Mouse (Mus musculus) erythroblast, embryonic 14.5 days (primary cell): ENCODE data around the gene Pcnx4. TPM values are rescaled to one million over a fixed set of nuclear protein-coding genes. Genes with fewer than 3 reads are reported as not detected.

ENCODE experiments used
- H3K27me3 ChIP-seq: 2 replicates; pipeline ENCODE4 v1.6.1; 2012; ENCODE audit warnings: inconsistent platforms; ENCODE audit not compliant: control insufficient read depth
- H3K36me3 ChIP-seq: 2 replicates; pipeline ENCODE4 v1.6.1; 2012; ENCODE audit warnings: mild to moderate bottlenecking, inconsistent platforms; ENCODE audit not compliant: control insufficient read depth
- H3K4me1 ChIP-seq: 2 replicates; pipeline ENCODE4 v1.6.1; 2012; ENCODE audit warnings: inconsistent platforms; ENCODE audit not compliant: control insufficient read depth
- H3K4me3 ChIP-seq: replicated peaks from 2 replicates; pipeline ENCODE3; 2012; ENCODE audit warnings: moderate library complexity, mild to moderate bottlenecking, inconsistent platforms
- H3K9me3 ChIP-seq: 2 replicates; pipeline ENCODE4 v1.6.1; 2012; ENCODE audit warnings: low read length, inconsistent platforms, mixed read lengths; ENCODE audit not compliant: control insufficient read depth
- GATA1 ChIP-seq: IDR thresholded peaks from 2 replicates; pipeline ENCODE4 v1.6.1; 2012; ENCODE audit warnings: low read length, inconsistent platforms, mixed read lengths
- TAL1 ChIP-seq: IDR thresholded peaks from 3 replicates; pipeline ENCODE4 v1.6.1; 2012; ENCODE audit warnings: low read length, inconsistent platforms, mixed read lengths
- polyA plus RNA-seq: library from polyadenylated mRNA; stranded (reverse); fragments of >175 nt; gene quantifications from 2 replicates; pipeline ENCODE4 v1.2.3, GENCODE M21; 2012

The Pcnx4 gene
- 0.03 and 0.05 TPM in 2 replicates for polyA plus RNA-seq

DNA sequence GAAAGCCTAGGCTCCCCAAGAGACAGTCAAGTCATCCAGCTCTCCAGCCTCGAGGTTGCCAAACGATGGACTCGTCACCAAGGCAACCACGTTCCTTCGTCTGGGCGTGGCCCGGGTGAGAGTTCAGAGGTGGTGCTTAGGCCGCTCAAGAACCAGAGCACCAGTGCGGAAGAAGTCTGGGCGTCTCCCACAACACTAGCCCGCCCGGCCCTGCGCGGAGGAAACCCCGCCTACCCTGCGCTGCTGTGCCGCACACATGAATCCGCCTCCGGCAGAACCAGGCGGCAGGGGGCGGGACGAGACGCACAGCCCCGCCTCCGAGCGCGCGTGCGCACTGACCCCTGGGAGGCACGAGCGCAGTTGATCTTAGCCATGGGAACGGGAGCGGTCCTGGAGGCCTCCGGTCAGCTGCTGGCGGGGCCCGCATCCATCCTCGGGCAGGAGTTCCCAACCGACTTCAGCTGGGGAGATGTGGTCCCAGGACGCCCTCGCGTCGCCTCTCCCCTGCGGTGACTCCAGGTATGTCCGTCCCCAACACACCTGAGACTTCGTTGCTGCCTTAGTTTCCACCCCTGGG lies at the start of gene Pcnx4:
TSS of gene Pcnx4 (plus strand) at position 363 of the 577 bp plus-strand sequence.
- Histone ChIP-seq H3K9me3 (no peaks in the 10 kb centered on the region), H3K27me3 (no peaks in the 10 kb centered on the region), H3K36me3 (peaks cover 2% of the 10 kb centered on the region; the same call in 1 of the 2 replicates), H3K4me1 (peaks cover 16% of the 10 kb centered on the region), H3K4me3 (peak within 1 kb of the TSS; percentile 73)
- TF ChIP-seq GATA1, result no peak
- TF ChIP-seq TAL1, result no peak

DNA sequence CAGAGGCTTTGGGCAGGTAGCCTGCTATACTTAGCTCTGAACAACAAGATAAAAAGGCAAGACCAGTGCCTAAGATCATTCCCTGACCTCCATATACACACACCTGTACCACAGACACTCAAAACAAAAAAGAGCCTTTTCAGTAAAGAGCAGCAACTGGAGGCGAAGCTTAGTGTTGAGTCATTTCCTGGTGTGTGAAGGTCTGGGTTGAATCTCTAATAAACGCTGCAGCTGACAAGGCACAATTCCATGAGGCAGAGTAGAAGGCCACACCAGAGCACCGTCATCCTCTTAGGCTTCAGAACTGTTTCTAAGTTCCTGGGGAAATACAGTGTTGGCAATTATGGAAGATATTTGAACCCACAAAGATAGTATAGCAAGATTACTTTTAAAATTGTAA lies 48.7 kb upstream of the Pcnx4 start:
- no peak overlapping the region for H3K4me3 ChIP-seq
- H3K4me1 ChIP-seq, result no peaks in the 10 kb centered on the region

DNA sequence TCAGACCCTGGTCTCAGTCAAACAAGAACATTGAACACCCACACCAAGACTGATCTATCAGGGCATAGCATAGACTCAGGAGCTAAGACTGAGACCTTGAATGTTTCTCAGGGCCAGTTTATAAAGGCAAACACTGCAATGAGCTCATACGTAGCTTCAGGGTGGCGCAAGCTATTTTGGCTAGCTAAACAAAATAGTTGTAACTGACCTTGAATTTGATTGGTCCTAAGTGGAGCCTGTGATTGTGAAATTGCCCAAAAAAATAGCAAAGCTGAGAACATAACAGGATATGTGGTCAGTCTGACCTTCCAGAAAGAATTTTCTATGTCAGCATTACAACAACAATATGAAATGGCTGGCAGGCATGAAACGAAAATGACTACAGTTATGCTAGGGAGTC lies 46.2 kb upstream of the Pcnx4 start:
- TF ChIP-seq TAL1 (no peak), GATA1 (no peak)
- H3K4me3 ChIP-seq, result no peak overlapping the region
- H3K9me3 ChIP-seq, result no peaks in the 10 kb centered on the region
- no peaks in the 10 kb centered on the region for H3K4me1 ChIP-seq
- H3K27me3 ChIP-seq, result no peaks in the 10 kb centered on the region
- no peaks in the 10 kb centered on the region for H3K36me3 ChIP-seq

More for the DNA sequence above, 48.7 kb upstream of the Pcnx4 start:
- Histone ChIP-seq H3K36me3 (no peaks in the 10 kb centered on the region), H3K9me3 (no peaks in the 10 kb centered on the region), H3K27me3 (no peaks in the 10 kb centered on the region)
- TF ChIP-seq GATA1 (no peak), TAL1 (no peak)

DNA sequence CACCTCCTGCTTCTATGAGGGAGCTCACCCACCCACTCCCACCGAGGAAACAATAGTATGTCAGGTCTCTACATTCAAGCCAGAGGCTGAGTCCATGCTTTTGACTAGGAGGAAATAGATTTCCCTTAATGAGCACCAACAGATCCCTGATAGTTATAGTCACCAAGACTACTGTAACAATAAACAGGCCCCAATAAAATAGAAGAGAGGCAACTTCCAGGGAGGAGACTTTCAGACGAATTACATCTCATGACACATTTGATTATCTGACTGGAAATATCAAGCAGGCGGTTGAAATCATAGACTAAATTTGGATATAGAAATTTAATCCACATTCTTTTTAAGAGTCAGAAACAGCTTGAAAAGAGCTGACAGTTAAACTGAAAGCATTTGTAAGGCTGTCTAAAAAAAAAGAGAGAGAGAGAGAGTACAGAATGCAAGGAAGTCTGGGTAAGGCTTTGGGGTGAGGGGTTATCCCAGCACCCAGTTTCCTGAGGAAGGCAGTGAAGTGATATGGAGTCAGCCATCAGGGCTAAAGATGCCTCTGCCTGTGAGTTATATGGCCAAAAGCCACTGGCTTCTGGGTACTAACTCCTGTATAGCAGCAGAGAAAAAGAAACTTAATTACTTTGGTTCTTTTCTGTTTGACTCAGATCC lies 45.0 kb upstream of the Pcnx4 start:
- H3K9me3 ChIP-seq, result no peaks in the 10 kb centered on the region
- TF ChIP-seq GATA1, result no peak
- no peak for TF ChIP-seq TAL1
- H3K4me3 ChIP-seq, result no peak overlapping the region
- H3K4me1 ChIP-seq, result no peaks in the 10 kb centered on the region
- H3K36me3 ChIP-seq, result no peaks in the 10 kb centered on the region
- H3K27me3 ChIP-seq, result no peaks in the 10 kb centered on the region

DNA sequence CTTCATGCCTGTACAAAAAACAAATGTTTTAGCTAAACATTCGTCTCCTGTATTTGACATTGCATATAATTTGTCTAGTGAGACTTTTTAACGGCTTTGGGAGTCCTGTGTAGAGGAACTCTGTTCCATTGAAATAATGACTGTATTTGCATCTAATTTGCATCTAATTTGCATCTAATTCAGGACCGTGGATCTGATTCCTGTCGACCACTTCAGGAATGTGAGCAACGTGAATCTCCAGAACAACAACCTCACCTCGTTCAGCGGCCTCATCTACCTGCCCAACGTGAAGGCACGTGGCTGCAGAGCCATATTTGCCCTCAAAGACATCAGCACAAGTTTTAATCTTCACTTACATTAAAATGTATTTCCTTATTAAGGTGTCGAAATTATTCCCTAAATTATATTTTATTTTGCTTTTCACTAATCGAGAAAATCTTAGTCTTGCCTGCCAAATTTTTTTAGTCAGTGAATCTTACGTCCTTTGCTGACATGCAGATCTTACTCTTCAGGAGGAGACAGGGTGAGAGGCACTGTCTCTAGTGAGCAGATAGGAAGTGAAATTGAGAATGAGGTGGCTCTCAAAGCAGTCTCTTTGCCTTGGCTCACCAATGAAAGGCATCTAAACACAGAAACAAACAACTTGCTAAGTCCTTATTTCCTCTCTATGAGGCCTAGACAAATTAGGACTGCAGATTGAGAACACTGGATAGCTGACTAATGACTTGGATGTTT lies 39.1 kb upstream of the Pcnx4 start:
- no peaks in the 10 kb centered on the region for H3K36me3 ChIP-seq

DNA sequence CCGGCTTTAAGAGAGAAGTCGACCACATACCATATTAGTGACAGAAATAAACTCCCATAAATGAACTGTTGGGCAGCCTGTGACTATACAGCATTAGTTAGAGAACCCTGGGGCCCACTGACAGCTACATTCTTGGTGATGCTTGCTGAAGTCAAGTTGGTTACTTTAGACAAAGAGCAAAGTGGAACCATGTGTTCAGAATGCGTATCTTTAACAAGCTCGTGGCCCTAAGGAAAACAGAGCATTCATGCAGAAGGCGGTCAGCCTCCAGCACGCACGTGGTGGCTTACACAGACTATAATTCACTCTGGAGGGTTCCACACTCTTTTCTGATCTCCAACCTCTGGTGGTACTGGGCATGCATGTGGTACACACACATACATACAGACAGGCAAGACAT lies 26.6 kb upstream of the Pcnx4 start:
- TF ChIP-seq GATA1, result no peak
- no peak for TF ChIP-seq TAL1

More for the DNA sequence above, 39.1 kb upstream of the Pcnx4 start:
- Histone ChIP-seq H3K9me3 (no peaks in the 10 kb centered on the region), H3K4me1 (no peaks in the 10 kb centered on the region), H3K27me3 (no peaks in the 10 kb centered on the region), H3K4me3 (no peak overlapping the region)
- TF ChIP-seq TAL1 (no peak), GATA1 (no peak)

DNA sequence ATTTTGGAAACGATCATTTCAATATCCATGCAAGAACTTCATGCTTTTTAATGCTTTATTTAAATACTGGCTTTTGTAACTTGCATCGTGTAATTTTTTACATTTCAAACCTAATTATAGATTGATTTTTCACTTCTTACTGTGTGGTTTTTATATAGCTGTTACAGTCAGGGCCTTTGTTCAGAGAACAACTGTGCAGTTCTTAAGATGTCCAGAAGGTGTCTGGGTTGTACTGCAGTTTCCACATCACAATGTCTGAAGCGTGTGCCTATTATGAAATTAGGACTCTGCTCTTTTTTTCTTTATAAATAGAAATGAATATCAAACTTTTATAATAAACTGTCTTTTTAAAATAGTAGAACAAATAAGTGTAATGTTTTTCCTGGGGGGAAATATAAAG lies 20.7 kb upstream of the Pcnx4 start:
- Histone ChIP-seq H3K4me3 (no peak overlapping the region), H3K9me3 (no peaks in the 10 kb centered on the region), H3K36me3 (no peaks in the 10 kb centered on the region), H3K27me3 (no peaks in the 10 kb centered on the region), H3K4me1 (peaks cover 2% of the 10 kb centered on the region; the same call in 1 of the 2 replicates)
- TF ChIP-seq TAL1 (no peak), GATA1 (no peak)

More for the DNA sequence above, 26.6 kb upstream of the Pcnx4 start:
- H3K4me1 ChIP-seq, result no peaks in the 10 kb centered on the region
- H3K4me3 ChIP-seq, result no peak overlapping the region
- H3K36me3 ChIP-seq, result no peaks in the 10 kb centered on the region
- H3K27me3 ChIP-seq, result no peaks in the 10 kb centered on the region
- H3K9me3 ChIP-seq, result no peaks in the 10 kb centered on the region

DNA sequence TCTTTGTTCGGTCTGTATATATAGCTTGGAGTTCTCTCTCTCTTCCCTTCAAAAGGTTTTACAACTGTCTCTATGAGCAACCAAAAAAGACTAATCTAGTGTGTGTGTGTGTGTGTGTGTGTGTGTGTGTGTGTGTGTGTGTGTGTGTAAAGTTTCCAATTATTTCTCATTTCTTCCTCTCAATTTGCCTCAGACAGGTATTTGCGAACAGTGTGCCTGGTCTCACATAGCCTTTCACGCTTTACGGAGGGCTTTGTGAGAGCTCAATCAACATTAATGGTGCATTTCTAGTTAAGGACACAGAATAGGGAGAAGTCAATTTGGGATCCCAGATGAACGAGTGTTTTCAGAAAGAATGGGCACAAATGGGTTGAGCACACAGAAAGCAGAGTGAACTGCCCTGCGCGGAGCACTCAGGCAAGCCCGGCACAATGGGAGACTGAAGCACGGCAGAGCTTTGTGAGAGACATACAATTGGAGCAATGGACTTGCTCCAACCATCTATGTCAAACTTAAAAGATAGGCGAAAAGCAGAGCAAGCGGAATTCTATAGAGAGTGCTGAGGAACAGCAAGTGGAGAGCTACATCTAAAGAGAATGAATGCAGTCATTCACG lies 18.0 kb upstream of the Pcnx4 start:
- Histone ChIP-seq H3K9me3 (no peaks in the 10 kb centered on the region), H3K27me3 (no peaks in the 10 kb centered on the region), H3K4me1 (peaks cover 2% of the 10 kb centered on the region; the same call in 1 of the 2 replicates), H3K36me3 (no peaks in the 10 kb centered on the region), H3K4me3 (no peak overlapping the region)
- TF ChIP-seq GATA1 (no peak), TAL1 (no peak)

DNA sequence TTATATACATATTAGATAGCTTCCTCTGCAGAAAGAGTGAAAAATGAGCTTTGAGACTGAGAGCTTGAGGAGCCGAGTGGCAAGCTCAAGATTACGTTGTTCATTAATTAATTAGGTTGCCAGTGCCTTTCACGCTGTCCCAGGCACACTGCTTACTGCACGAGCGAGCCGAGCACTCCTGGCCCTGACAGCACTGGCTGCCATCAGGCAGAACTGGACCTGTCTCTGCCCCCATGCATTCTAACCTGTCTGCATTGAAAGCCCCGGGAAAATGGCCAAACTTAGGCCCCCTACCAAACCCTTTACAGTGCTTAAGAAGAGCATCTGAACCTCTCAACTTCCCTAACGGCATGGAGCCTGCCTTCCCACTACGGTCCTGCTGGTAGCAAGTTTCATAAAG lies 16.8 kb upstream of the Pcnx4 start:
- Histone ChIP-seq H3K36me3 (no peaks in the 10 kb centered on the region), H3K4me1 (peaks cover 2% of the 10 kb centered on the region; the same call in 1 of the 2 replicates), H3K4me3 (no peak overlapping the region), H3K27me3 (no peaks in the 10 kb centered on the region), H3K9me3 (no peaks in the 10 kb centered on the region)
- no peak for TF ChIP-seq GATA1
- no peak for TF ChIP-seq TAL1
